Mouse (Mus musculus) MEL (cell line): ENCODE results near the gene Krt28. TPM values are rescaled to one million over a fixed set of nuclear protein-coding genes. Genes with fewer than 3 reads are reported as not detected.

Source experiments
- DNase-seq: peaks from one replicate; pipeline ENCODE4 v3.0.0; 2011; ENCODE audit warnings: low read depth, low spot score
- H3K27ac ChIP-seq: 2 replicates; pipeline ENCODE4 v1.5.1; 2012; ENCODE audit warnings: low read depth, mild to moderate bottlenecking, control low read depth, low read length, moderate library complexity; ENCODE audit not compliant: control insufficient read depth
- H3K27me3 ChIP-seq, 2 experiments: fragments of 150-350 bp in 1 of 2; sonication (generic) in 1 of 2; 2 replicates each; pipeline ENCODE4 v1.6.1; 2012; ENCODE audit warnings: low read length in 2 of 2, mild to moderate bottlenecking in 2 of 2, improper control_type of control experiment in 1 of 2, moderate library complexity in 1 of 2; ENCODE audit not compliant: insufficient read depth in 2 of 2, control insufficient read depth in 1 of 2
- H3K36me3 ChIP-seq, 2 experiments: 2 replicates each; pipeline ENCODE4 v1.6.1; 2012 to 2014; ENCODE audit warnings: low read length in 2 of 2, improper control_type of control experiment in 1 of 2, inconsistent platforms in 1 of 2, mild to moderate bottlenecking in 1 of 2; ENCODE audit not compliant: insufficient read depth in 2 of 2, control insufficient read depth in 1 of 2
- H3K4me1 ChIP-seq, 2 experiments: fragments of 150-350 bp in 1 of 2; sonication (generic) in 1 of 2; 2 replicates each; pipeline ENCODE4 v1.6.1; 2012; ENCODE audit warnings: low read length in 2 of 2, improper control_type of control experiment in 1 of 2, mild to moderate bottlenecking in 1 of 2; ENCODE audit not compliant: insufficient read depth in 2 of 2, control insufficient read depth in 1 of 2
- H3K4me3 ChIP-seq, 2 experiments: fragments of 150-350 bp in 1 of 2; sonication (generic) in 1 of 2; 2 replicates each; pipeline ENCODE4 v1.5.1; 2012; ENCODE audit warnings: low read depth in 2 of 2, low read length in 2 of 2, mild to moderate bottlenecking in 2 of 2, moderate library complexity in 2 of 2, control low read depth in 1 of 2, improper control_type of control experiment in 1 of 2; ENCODE audit not compliant: control insufficient read depth in 1 of 2, insufficient read depth in 1 of 2
- H3K79me2 ChIP-seq: 2 replicates; pipeline ENCODE4 v1.6.1; 2012; ENCODE audit warnings: mild to moderate bottlenecking, low read length, moderate library complexity; ENCODE audit not compliant: control insufficient read depth, poor library complexity, insufficient read depth
- H3K9ac ChIP-seq: 2 replicates; pipeline ENCODE4 v1.6.1; 2012; ENCODE audit warnings: low read depth, mild to moderate bottlenecking, control low read depth, low read length, moderate library complexity; ENCODE audit not compliant: control insufficient read depth, poor library complexity, severe bottlenecking
- H3K9me3 ChIP-seq: fragments of 150-350 bp; sonication (generic); replicated peaks from 2 replicates; pipeline ENCODE4 v1.6.1; 2012; ENCODE audit warnings: mild to moderate bottlenecking, low read length, improper control_type of control experiment, moderate library complexity; ENCODE audit not compliant: insufficient read depth
- CHD1 ChIP-seq: IDR thresholded peaks from 2 replicates; pipeline ENCODE4 v1.6.1; 2012; ENCODE audit warnings: low read depth, mild to moderate bottlenecking, inconsistent platforms, low read length, improper control_type of control experiment
- CHD2 ChIP-seq: IDR thresholded peaks from 2 replicates; pipeline ENCODE4 v1.6.1; 2011; ENCODE audit warnings: low read length, improper control_type of control experiment
- E2F4 ChIP-seq: IDR thresholded peaks from 2 replicates; pipeline ENCODE4 v1.6.1; 2011; ENCODE audit warnings: low read depth, low read length, improper control_type of control experiment, borderline replicate concordance
- ELF1 ChIP-seq: IDR thresholded peaks from 2 replicates; pipeline ENCODE4 v1.6.1; 2014; ENCODE audit warnings: low read depth, mild to moderate bottlenecking, inconsistent platforms, low read length, improper control_type of control experiment, moderate library complexity
- ETS1 ChIP-seq: IDR thresholded peaks from 2 replicates; pipeline ENCODE4 v1.6.1; 2012; ENCODE audit warnings: low read depth, mild to moderate bottlenecking, inconsistent platforms, low read length, improper control_type of control experiment, moderate library complexity
- GATA1 ChIP-seq: IDR thresholded peaks from 2 replicates; pipeline ENCODE4 v1.6.1; 2011; ENCODE audit warnings: low read depth, low read length, improper control_type of control experiment
- JUND ChIP-seq: IDR thresholded peaks from 2 replicates; pipeline ENCODE4 v1.6.1; 2011; ENCODE audit warnings: low read depth, mild to moderate bottlenecking, improper control_type of control experiment, low read length
- KAT2A ChIP-seq: conservative IDR thresholded peaks from 2 replicates; pipeline ENCODE4 v1.6.1; 2012; ENCODE audit warnings: low read depth, low read length, improper control_type of control experiment, inconsistent platforms
- MAFK ChIP-seq: IDR thresholded peaks from 2 replicates; pipeline ENCODE4 v1.6.1; 2011; ENCODE audit warnings: low read depth, mild to moderate bottlenecking, low read length, improper control_type of control experiment, borderline replicate concordance
- MAX ChIP-seq: IDR thresholded peaks from 2 replicates; pipeline ENCODE4 v1.6.1; 2011; ENCODE audit warnings: low read length, improper control_type of control experiment
- MEF2A ChIP-seq: IDR thresholded peaks from 2 replicates; pipeline ENCODE4 v1.6.1; 2014; ENCODE audit warnings: low read depth, mild to moderate bottlenecking, inconsistent platforms, low read length, improper control_type of control experiment; ENCODE audit not compliant: poor library complexity, insufficient replicate concordance, severe bottlenecking; ENCODE audit errors: extremely low read depth
- MYB ChIP-seq: IDR thresholded peaks from 2 replicates; pipeline ENCODE4 v1.6.1; 2011; ENCODE audit warnings: mild to moderate bottlenecking, low read depth, low read length, improper control_type of control experiment
- NRF1 ChIP-seq: IDR thresholded peaks from 2 replicates; pipeline ENCODE4 v1.6.1; 2014; ENCODE audit warnings: low read depth, mild to moderate bottlenecking, inconsistent platforms, low read length, improper control_type of control experiment, moderate library complexity; ENCODE audit not compliant: poor library complexity, insufficient read depth, severe bottlenecking
- POLR2A ChIP-seq, 2 experiments: IDR thresholded peaks; 2 replicates each; pipeline ENCODE4 v1.6.1; 2011 to 2012; ENCODE audit warnings: low read length in 2 of 2, mild to moderate bottlenecking in 2 of 2, control low read depth in 1 of 2, improper control_type of control experiment in 1 of 2, low read depth in 1 of 2, moderate library complexity in 1 of 2; ENCODE audit not compliant: control insufficient read depth in 1 of 2, insufficient read depth in 1 of 2, poor library complexity in 1 of 2
- POLR2AphosphoS2 ChIP-seq: IDR thresholded peaks from 2 replicates; pipeline ENCODE4 v1.6.1; 2011; ENCODE audit warnings: low read length, improper control_type of control experiment
- POLR2AphosphoS5 ChIP-seq: IDR thresholded peaks from 2 replicates; pipeline ENCODE4 v1.6.1; 2012; ENCODE audit warnings: low read depth, borderline replicate concordance, mild to moderate bottlenecking, inconsistent platforms, low read length, moderate library complexity, mixed read lengths
- SMC3 ChIP-seq: IDR thresholded peaks from 2 replicates; pipeline ENCODE4 v1.6.1; 2011; ENCODE audit warnings: low read depth, low read length, improper control_type of control experiment
- TAL1 ChIP-seq: IDR thresholded peaks from 2 replicates; pipeline ENCODE4 v1.6.1; 2012; ENCODE audit warnings: mild to moderate bottlenecking, inconsistent platforms, low read length, moderate library complexity, mixed read lengths
- USF2 ChIP-seq, 2 experiments: IDR thresholded peaks; 2 replicates each; pipeline ENCODE4 v1.6.1; 2011 to 2012; ENCODE audit warnings: improper control_type of control experiment in 2 of 2, low read length in 2 of 2, borderline replicate concordance in 1 of 2, inconsistent platforms in 1 of 2, low read depth in 1 of 2, mild to moderate bottlenecking in 1 of 2; ENCODE audit not compliant: insufficient read depth in 1 of 2
- ZMIZ1 ChIP-seq: IDR thresholded peaks from 2 replicates; pipeline ENCODE4 v1.6.1; 2012; ENCODE audit warnings: low read depth, mild to moderate bottlenecking, inconsistent platforms, low read length, improper control_type of control experiment, moderate library complexity
- polyA plus RNA-seq, 2 experiments: library from polyadenylated mRNA; stranded (reverse) in 1 of 2; unstranded in 1 of 2; fragments of >175 nt in 1 of 2; fragments of >200 nt in 1 of 2; gene quantifications; 2 replicates each; pipeline versions ENCODE4 v1.2.1 to v1.2.4; 2012; ENCODE audit warnings: low replicate concordance in 2 of 2, low read depth in 1 of 2; ENCODE audit not compliant: insufficient read length in 2 of 2, insufficient read depth in 1 of 2, missing spikeins in 1 of 2
- total RNA-seq: library from RNA; depleted of rRNA; stranded (reverse); fragments of 300-350 nt; gene quantifications from 2 replicates; pipeline ENCODE4 v1.2.3, GENCODE M21; 2012

The Krt28 gene
- total and polyA plus RNA-seq, 3 experiments: not detected

GRCm38 (mm10) chr11:99392492-99392891, 17.8 kb upstream of the Krt28 start:
- Histone ChIP-seq H3K9ac (no peak overlapping the region), H3K9me3 (no peaks in the 10 kb centered on the region), H3K4me1 (peaks cover 0 to 6% of the 10 kb centered on the region in 2 experiments; a peak in 3 of 4 replicates), H3K4me3 (no peak overlapping the region), H3K27me3 (peaks cover 7 to 12% of the 10 kb centered on the region in 2 experiments), H3K79me2 (no peaks in the 10 kb centered on the region; the same call in 1 of the 2 replicates), H3K27ac (no peak overlapping the region), H3K36me3 (peaks cover 0 to 11% of the 10 kb centered on the region in 2 experiments; a peak in 2 of 4 replicates)
- no peak for DNase-seq
- no peak for TF ChIP-seq JUND
- no peak for TF ChIP-seq MAFK
- TF ChIP-seq GATA1: no peak
- no peak for TF ChIP-seq TAL1
- no peak for TF ChIP-seq USF2 (IDR thresholded peaks at IDR 0.05; ENCODE audit: borderline replicate concordance in 1 of 2, insufficient read depth in 1 of 2, low read depth in 1 of 2, low read length in 2 of 2)
- TF ChIP-seq CHD2: no peak
- TF ChIP-seq POLR2AphosphoS2: no peak

DNA sequence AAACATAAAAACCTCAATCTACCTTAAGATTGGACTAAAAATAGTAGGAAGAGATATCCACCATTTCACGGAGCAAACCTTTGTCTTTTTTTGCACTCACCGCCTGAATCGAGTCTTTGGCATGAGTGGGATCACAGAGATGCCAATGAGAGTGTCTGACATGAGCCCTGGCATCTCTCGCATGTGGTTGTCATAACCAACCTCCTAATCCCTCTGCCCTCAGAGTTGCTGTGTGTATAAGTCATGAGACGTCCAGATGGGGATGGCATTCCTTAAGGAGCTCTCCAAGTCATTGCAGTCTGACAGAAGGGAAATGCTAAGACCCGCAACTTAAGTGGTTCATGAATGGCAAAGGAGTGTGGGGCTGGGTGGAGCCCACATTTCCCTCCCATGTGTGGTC, 16.7 kb upstream of the Krt28 start:
- no peaks in the 10 kb centered on the region for H3K9me3 ChIP-seq
- no peak for DNase-seq
- no peak overlapping the region for H3K9ac ChIP-seq
- no peaks in the 10 kb centered on the region for H3K79me2 ChIP-seq
- H3K27me3 ChIP-seq: peaks cover 11 to 12% of the 10 kb centered on the region in 2 experiments
- TF ChIP-seq NRF1 (no peak), ZMIZ1 (no peak), MAX (no peak), GATA1 (no peak), POLR2A (IDR thresholded peaks at IDR 0.05; ENCODE audit: control insufficient read depth in 1 of 2, insufficient read depth in 1 of 2, low read depth in 1 of 2, low read length in 2 of 2, poor library complexity in 1 of 2) (no peak), POLR2AphosphoS5 (no peak), SMC3 (no peak), CHD1 (no peak), MYB (no peak), ETS1 (no peak), ELF1 (no peak), KAT2A (no peak), MEF2A (no peak), E2F4 (no peak)
- H3K4me3 ChIP-seq: no peak overlapping the region
- H3K27ac ChIP-seq: no peak overlapping the region
- H3K4me1 ChIP-seq: no peaks in the 10 kb centered on the region
- H3K36me3 ChIP-seq: peaks cover 0 to 2% of the 10 kb centered on the region in 2 experiments; a peak in 2 of 4 replicates
